Mouse (Mus musculus): Measurements from ENCODE around the gene Ccdc162. TPM values are rescaled to one million over a fixed set of nuclear protein-coding genes. Genes with fewer than 3 reads are reported as not detected.

The Ccdc162 gene
- polyA plus RNA-seq, 1 experiment from 2014 or later, result 0.91 TPM

GRCm38 (mm10) chr10:41690978-41691377, 25.5 kb downstream of the Ccdc162 start:
- Histone ChIP-seq H3K9ac (no peak overlapping the region), H3K4me2 (replicated peaks) (no peak overlapping the region), H3K27ac (no peak overlapping the region), H3K36me3 (no peaks in the 10 kb centered on the region), H3K9me3 (peaks cover 7% of the 10 kb centered on the region; the same call in 1 of the 2 replicates), H3K27me3 (no peaks in the 10 kb centered on the region), H3K4me1 (peaks cover 3% of the 10 kb centered on the region; the same call in 1 of the 2 replicates), H3K4me3 (no peak overlapping the region)
- no peak for ATAC-seq (ENCODE audit: insufficient number of reproducible peaks, insufficient read depth, low FRiP score, low TSS enrichment)
- WGBS, result 72% methylated on average over 4 of the region's 4 CpGs

- ATAC-seq (ENCODE audit: insufficient number of reproducible peaks, insufficient read depth, low FRiP score, low TSS enrichment), result no peak; the same call in 1 of the 2 replicates
- Histone ChIP-seq H3K9me3 (peaks cover 7% of the 10 kb centered on the region; the same call in 1 of the 2 replicates), H3K4me3 (peak overlapping the region; percentile 42), H3K4me1 (peaks cover 3% of the 10 kb centered on the region; the same call in 1 of the 2 replicates), H3K27ac (no peak overlapping the region), H3K36me3 (no peaks in the 10 kb centered on the region), H3K9ac (peak overlapping the region; percentile 55), H3K4me2 (replicated peaks) (peak overlapping the region; percentile 63), H3K27me3 (no peaks in the 10 kb centered on the region)
- 19% methylated on average over 24 of the region's 24 CpGs for WGBS
Measured at GRCm38 (mm10) chr10:41689941-41690887, 26.2 kb downstream of the Ccdc162 start.

GRCm38 (mm10) chr10:41684548-41684996, 31.9 kb downstream of the Ccdc162 start:
- 0 out of 2 replicates have a peak, but pooled peaks cover 4% of the 10 kb centered on the region for H3K27me3 ChIP-seq
- ATAC-seq (ENCODE audit: insufficient number of reproducible peaks, insufficient read depth, low FRiP score, low TSS enrichment), result no peak
- peaks cover 5% of the 10 kb centered on the region; the same call in 1 of the 2 replicates for H3K4me1 ChIP-seq
- H3K4me3 ChIP-seq, result peak overlapping the region; percentile 9; the same call in 1 of the 2 replicates
- H3K4me2 ChIP-seq (replicated peaks), result peak overlapping the region; percentile 39
- 2% methylated on average over 21 of the region's 21 CpGs for WGBS
- no peaks in the 10 kb centered on the region for H3K36me3 ChIP-seq
- peaks cover 7% of the 10 kb centered on the region; the same call in 1 of the 2 replicates for H3K9me3 ChIP-seq
- H3K9ac ChIP-seq, result 0 out of 2 replicates have a peak overlapping the region, but pooled peaks have one; percentile 38
- no peak overlapping the region for H3K27ac ChIP-seq

GRCm38 (mm10) chr10:41682546-41683393, 33.7 kb downstream of the Ccdc162 start:
- Histone ChIP-seq H3K4me2 (replicated peaks) (no peak overlapping the region), H3K27ac (no peak overlapping the region), H3K4me3 (no peak overlapping the region), H3K27me3 (0 out of 2 replicates have a peak, but pooled peaks cover 4% of the 10 kb centered on the region), H3K9ac (no peak overlapping the region), H3K4me1 (peaks cover 8% of the 10 kb centered on the region; the same call in 1 of the 2 replicates), H3K36me3 (no peaks in the 10 kb centered on the region), H3K9me3 (peaks cover 6% of the 10 kb centered on the region; the same call in 1 of the 2 replicates)
- no peak for ATAC-seq (ENCODE audit: insufficient number of reproducible peaks, insufficient read depth, low FRiP score, low TSS enrichment)
- WGBS, result 42% methylated on average over 16 of the region's 16 CpGs

- peak; percentile 72; the same call in 1 of the 2 replicates for ATAC-seq (ENCODE audit: insufficient number of reproducible peaks, insufficient read depth, low FRiP score, low TSS enrichment)
- peak overlapping the region; percentile 38 for H3K4me2 ChIP-seq (replicated peaks)
- no peaks in the 10 kb centered on the region for H3K36me3 ChIP-seq
- H3K27ac ChIP-seq, result 0 out of 2 replicates have a peak overlapping the region, but pooled peaks have one; percentile 63
- 13% methylated on average over 18 of the region's 18 CpGs for WGBS
- H3K4me3 ChIP-seq, result 0 out of 2 replicates have a peak overlapping the region, but pooled peaks have one; percentile 1
- 0 out of 2 replicates have a peak, but pooled peaks cover 2% of the 10 kb centered on the region for H3K27me3 ChIP-seq
- no peak overlapping the region for H3K9ac ChIP-seq
- 0 out of 2 replicates have a peak, but pooled peaks cover 3% of the 10 kb centered on the region for H3K4me1 ChIP-seq
- no peaks in the 10 kb centered on the region for H3K9me3 ChIP-seq
Measured at GRCm38 (mm10) chr10:41678746-41679360, 37.6 kb downstream of the Ccdc162 start.

- no peak overlapping the region for H3K27ac ChIP-seq
- ATAC-seq (ENCODE audit: insufficient number of reproducible peaks, insufficient read depth, low FRiP score, low TSS enrichment), result no peak
- no peaks in the 10 kb centered on the region for H3K36me3 ChIP-seq
- 57% methylated on average over 8 of the region's 8 CpGs for WGBS
- no peaks in the 10 kb centered on the region for H3K27me3 ChIP-seq
- H3K4me1 ChIP-seq, result 0 out of 2 replicates have a peak, but pooled peaks cover 3% of the 10 kb centered on the region
- no peaks in the 10 kb centered on the region for H3K9me3 ChIP-seq
- no peak overlapping the region for H3K4me3 ChIP-seq
- H3K4me2 ChIP-seq (replicated peaks), result no peak overlapping the region
- H3K9ac ChIP-seq, result no peak overlapping the region
Measured at GRCm38 (mm10) chr10:41677396-41677795, 39.0 kb downstream of the Ccdc162 start.

GRCm38 (mm10) chr10:41676661-41677061, 39.8 kb downstream of the Ccdc162 start:
- no peak overlapping the region for H3K4me3 ChIP-seq
- no peaks in the 10 kb centered on the region for H3K27me3 ChIP-seq
- H3K4me2 ChIP-seq (replicated peaks), result no peak overlapping the region
- no peaks in the 10 kb centered on the region for H3K9me3 ChIP-seq
- no peak overlapping the region for H3K9ac ChIP-seq
- no peaks in the 10 kb centered on the region for H3K36me3 ChIP-seq
- H3K4me1 ChIP-seq, result 0 out of 2 replicates have a peak, but pooled peaks cover 3% of the 10 kb centered on the region
- 77% methylated on average over 6 of the region's 6 CpGs for WGBS
- no peak for ATAC-seq (ENCODE audit: insufficient number of reproducible peaks, insufficient read depth, low FRiP score, low TSS enrichment)
- no peak overlapping the region for H3K27ac ChIP-seq

GRCm38 (mm10) chr10:41675842-41676571, 40.4 kb downstream of the Ccdc162 start:
- no peak for ATAC-seq (ENCODE audit: insufficient number of reproducible peaks, insufficient read depth, low FRiP score, low TSS enrichment)
- 83% methylated on average over 6 of the region's 6 CpGs for WGBS

GRCm38 (mm10) chr10:41675243-41675642, 41.2 kb downstream of the Ccdc162 start:
- H3K4me2 ChIP-seq (replicated peaks), result no peak overlapping the region
- ATAC-seq (ENCODE audit: insufficient number of reproducible peaks, insufficient read depth, low FRiP score, low TSS enrichment), result no peak
- H3K27ac ChIP-seq, result no peak overlapping the region
- WGBS, result 74% methylated on average over 6 of the region's 6 CpGs
- no peaks in the 10 kb centered on the region for H3K36me3 ChIP-seq
- no peak overlapping the region for H3K9ac ChIP-seq
- 0 out of 2 replicates have a peak, but pooled peaks cover 3% of the 10 kb centered on the region for H3K4me1 ChIP-seq
- H3K27me3 ChIP-seq, result no peaks in the 10 kb centered on the region
- H3K4me3 ChIP-seq, result no peak overlapping the region
- H3K9me3 ChIP-seq, result no peaks in the 10 kb centered on the region

More at GRCm38 (mm10) chr10:41675842-41676571, 40.4 kb downstream of the Ccdc162 start:
- Histone ChIP-seq H3K9ac (no peak overlapping the region), H3K4me2 (replicated peaks) (no peak overlapping the region), H3K27ac (no peak overlapping the region), H3K36me3 (no peaks in the 10 kb centered on the region), H3K27me3 (no peaks in the 10 kb centered on the region), H3K4me3 (no peak overlapping the region), H3K4me1 (0 out of 2 replicates have a peak, but pooled peaks cover 3% of the 10 kb centered on the region), H3K9me3 (no peaks in the 10 kb centered on the region)

- no peaks in the 10 kb centered on the region for H3K27me3 ChIP-seq
- H3K4me1 ChIP-seq, result 0 out of 2 replicates have a peak, but pooled peaks cover 3% of the 10 kb centered on the region
- no peak overlapping the region for H3K4me3 ChIP-seq
- no peak overlapping the region for H3K27ac ChIP-seq
- no peaks in the 10 kb centered on the region for H3K9me3 ChIP-seq
- no peak overlapping the region for H3K9ac ChIP-seq
- H3K36me3 ChIP-seq, result no peaks in the 10 kb centered on the region
- ATAC-seq (ENCODE audit: insufficient number of reproducible peaks, insufficient read depth, low FRiP score, low TSS enrichment), result no peak
- WGBS, result 70% methylated on average over 3 of the region's 3 CpGs
- H3K4me2 ChIP-seq (replicated peaks), result no peak overlapping the region
Measured at GRCm38 (mm10) chr10:41674362-41674761, 42.1 kb downstream of the Ccdc162 start.

Measured in embryonic facial prominence, embryonic 12.5 days (tissue).